ENCODE assay signal across 21 mouse cellular contexts in genomic region chr6:84394496-84395090, GRCm38 (mm10).
A peak's percentile ranks its signal among the peaks of the same experiment; 100 is the strongest.
DNase-seq lines count a peak whose midpoint lies in the region; ATAC-seq and TF ChIP-seq lines count a peak whose summit lies in the region.
"Had no signal": no experiment of that assay in that cellular context is flagged by ENCODE, and none has a peak within 500 bp of the region (broad histone marks: within the 10 kb centered on the region; RNA-seq: fewer than 3 reads in every experiment).

No protein-coding gene starts in this region.

- no peak for ATAC-seq in kidney, embryonic 14.5 days (ENCODE audit: low FRiP score, low TSS enrichment)
- ATAC-seq: activated CD4-positive, CD25-positive, alpha-beta regulatory T cell, adult 4 months; hindbrain, postnatal 0 days; Patski had no signal

- TF ChIP-seq CTCF in kidney, adult 2 months (conservative IDR thresholded peaks at IDR 0.05; ENCODE audit: insufficient read depth, insufficient read length, low read depth, low read length): no peak

- no peak overlapping the region for H3K4me2 ChIP-seq in kidney, embryonic 14.5 days (replicated peaks; ENCODE audit: low read depth, low read length)
- H3K4me2 ChIP-seq: forebrain, embryonic 12.5 days; heart, embryonic 13.5 days; midbrain, embryonic 12.5 days; neural tube, embryonic 15.5 days had no signal

- WGBS in kidney, adult 2 months: 55% methylated on average over 6 of the region's 6 CpGs
- WGBS in kidney, embryonic 14.5 days: 48% methylated on average over 6 of the region's 6 CpGs
- 53% methylated on average over 6 of the region's 6 CpGs for WGBS in heart, embryonic 10.5 days

- H3K27ac ChIP-seq in kidney, adult 2 months (ENCODE audit: insufficient read depth, low read depth, low read length): no peak overlapping the region
- H3K27ac ChIP-seq in kidney, embryonic 14.5 days (ENCODE audit: low read depth, low read length): no peak overlapping the region
- H3K27ac ChIP-seq in heart, embryonic 10.5 days: no peak overlapping the region
- H3K27ac ChIP-seq: forebrain, embryonic 12.5 days; hindbrain, postnatal 0 days; liver, embryonic 14.5 days; midbrain, embryonic 12.5 days; neural tube, embryonic 15.5 days had no signal

- TF ChIP-seq POLR2A in kidney, adult 2 months (IDR thresholded peaks at IDR 0.05; ENCODE audit: low read depth, low read length): no peak

- no peaks in the 10 kb centered on the region for H3K9me3 ChIP-seq in kidney, embryonic 14.5 days (ENCODE audit: control insufficient read depth, low read length)
- no peaks in the 10 kb centered on the region for H3K9me3 ChIP-seq in heart, embryonic 10.5 days
- H3K9me3 ChIP-seq: forebrain, embryonic 12.5 days; heart, embryonic 13.5 days; midbrain, embryonic 12.5 days; neural tube, embryonic 15.5 days had no signal

- H3K9ac ChIP-seq in kidney, embryonic 14.5 days (ENCODE audit: low read depth, low read length): no peak overlapping the region
- H3K9ac ChIP-seq: forebrain, embryonic 12.5 days; heart, embryonic 13.5 days; liver, embryonic 14.5 days; midbrain, embryonic 12.5 days; neural tube, embryonic 15.5 days had no signal

- 0 out of 2 replicates have a peak, but pooled peaks cover 1% of the 10 kb centered on the region for H3K27me3 ChIP-seq in kidney, adult 2 months (replicated peaks; ENCODE audit: control insufficient read depth, insufficient read depth, low read length)
- peaks cover 13% of the 10 kb centered on the region; the same call in 1 of the 2 replicates for H3K27me3 ChIP-seq in kidney, embryonic 14.5 days (ENCODE audit: control insufficient read depth, insufficient read depth, low read length)
- H3K27me3 ChIP-seq in heart, embryonic 10.5 days (ENCODE audit: insufficient read depth, poor library complexity, severe bottlenecking): peaks cover 29% of the 10 kb centered on the region
- H3K27me3 ChIP-seq: forebrain, embryonic 12.5 days; midbrain, embryonic 12.5 days; neural tube, embryonic 15.5 days had no signal

- no peaks in the 10 kb centered on the region for H3K36me3 ChIP-seq in kidney, adult 2 months (ENCODE audit: control insufficient read depth, insufficient read depth, low read length)
- H3K36me3 ChIP-seq in kidney, embryonic 14.5 days (ENCODE audit: control insufficient read depth, insufficient read depth, low read length): no peaks in the 10 kb centered on the region
- no peaks in the 10 kb centered on the region for H3K36me3 ChIP-seq in heart, embryonic 10.5 days
- H3K36me3 ChIP-seq: forebrain, embryonic 12.5 days; heart, embryonic 13.5 days; midbrain, embryonic 12.5 days; neural tube, embryonic 15.5 days had no signal

- no peak overlapping the region for H3K4me3 ChIP-seq in kidney, adult 2 months (ENCODE audit: insufficient read depth, low read depth, low read length)
- no peak overlapping the region for H3K4me3 ChIP-seq in kidney, embryonic 14.5 days (ENCODE audit: low read length)
- H3K4me3 ChIP-seq in heart, embryonic 10.5 days: no peak overlapping the region
- H3K4me3 ChIP-seq: forebrain, embryonic 12.5 days; heart, embryonic 13.5 days; midbrain, embryonic 12.5 days; myocyte; neural tube, embryonic 15.5 days had no signal

- DNase-seq in kidney, adult 2 months: peak; percentile 36
- peak; percentile 65 for DNase-seq in forelimb bud, embryonic 11.5 days (ENCODE audit: low read depth, low spot score)
- DNase-seq in kidney, postnatal 10 days: peak; percentile 15
- peak; percentile 48 for DNase-seq in skeletal muscle tissue, adult 2 months (ENCODE audit: low read depth, low spot score)
- DNase-seq in heart, embryonic 10.5 days (ENCODE audit: low spot score): no peak
- no peak for DNase-seq in cerebellum, adult 18-20 months
- DNase-seq in retina, postnatal 1 day: no peak
- DNase-seq: adrenal gland, postnatal 25 days; cerebellum, adult 2 months; layer of hippocampus, postnatal 36 days; left cerebral cortex, postnatal 4 days had no signal

- H3K4me1 ChIP-seq in kidney, adult 2 months (ENCODE audit: control insufficient read depth, insufficient read depth, low read length): no peaks in the 10 kb centered on the region
- H3K4me1 ChIP-seq in kidney, embryonic 14.5 days (ENCODE audit: control insufficient read depth, insufficient read depth, low read length): no peaks in the 10 kb centered on the region
- peaks cover 39% of the 10 kb centered on the region for H3K4me1 ChIP-seq in heart, embryonic 10.5 days
- H3K4me1 ChIP-seq: forebrain, embryonic 12.5 days; neural tube, embryonic 15.5 days had no signal

Comparison
In these comparisons a context has a peak if more than half of its experiments do, and no peak if none do; other contexts are left out.
1. DNase-seq: peak in kidney, adult 2 months (single experiment), forelimb bud, embryonic 11.5 days (single experiment), kidney, postnatal 10 days (single experiment) and skeletal muscle tissue, adult 2 months (single experiment); none in heart, embryonic 10.5 days (single experiment), cerebellum, adult 18-20 months (0 of 2) and retina, postnatal 1 day (single experiment).